Mouse (Mus musculus) liver, postnatal 0 days (tissue): ENCODE data around the gene Padi4. TPM values are rescaled to one million over a fixed set of nuclear protein-coding genes. Genes with fewer than 3 reads are reported as not detected.

Source experiments
- ATAC-seq: fragments of 200-750 bp; cut with Nextera tagmentation; 2 replicates; pipeline ENCODE4 v1.8.0; 2017; ENCODE audit warnings: mild to moderate bottlenecking, moderate library complexity
- DNase-seq: peaks from one replicate; pipeline ENCODE4 v3.0.0-alpha.2; 2016
- H3K27ac ChIP-seq: fragments of 300-500 bp; sonication (generic); 2 replicates; pipeline ENCODE4 v1.5.1; 2014; ENCODE audit warnings: antibody characterized with exemption, moderate library complexity, mild to moderate bottlenecking, low read depth
- H3K27me3 ChIP-seq: fragments of 300-500 bp; sonication (generic); 2 replicates; pipeline ENCODE4 v1.6.1; 2014; ENCODE audit warnings: low read length, control low read depth, mixed read lengths; ENCODE audit not compliant: insufficient read depth
- H3K36me3 ChIP-seq: fragments of 300-500 bp; sonication (generic); replicated peaks from 2 replicates; pipeline ENCODE4 v1.6.1; 2014; ENCODE audit warnings: mild to moderate bottlenecking, control low read depth, low read length, moderate library complexity, mixed read lengths; ENCODE audit not compliant: insufficient read depth
- H3K4me1 ChIP-seq: fragments of 300-500 bp; sonication (generic); 2 replicates; pipeline ENCODE4 v1.6.1; 2014; ENCODE audit warnings: antibody characterized with exemption, mild to moderate bottlenecking, control low read depth; ENCODE audit not compliant: insufficient read depth
- H3K4me2 ChIP-seq: fragments of 300-500 bp; sonication (generic); 2 replicates; pipeline ENCODE4 v1.6.1; 2014; ENCODE audit warnings: low read depth, mild to moderate bottlenecking, low read length, moderate library complexity, mixed read lengths
- H3K4me3 ChIP-seq: fragments of 300-500 bp; sonication (generic); 2 replicates; pipeline ENCODE4 v1.5.1; 2014; ENCODE audit warnings: low read depth, low read length
- H3K9ac ChIP-seq: fragments of 300-500 bp; sonication (generic); replicated peaks from 2 replicates; pipeline ENCODE4 v1.6.1; 2014; ENCODE audit warnings: mild to moderate bottlenecking, moderate library complexity
- H3K9me3 ChIP-seq: fragments of 300-500 bp; sonication (generic); 2 replicates; pipeline ENCODE4 v1.6.1; 2016; ENCODE audit warnings: mild to moderate bottlenecking, control low read depth, low read length, mixed read lengths
- CTCF ChIP-seq: sonication (generic); IDR thresholded peaks from 2 replicates; pipeline ENCODE4 v1.5.1; 2016; ENCODE audit warnings: antibody characterized with exemption, low read depth
- EP300 ChIP-seq: IDR thresholded peaks from 2 replicates; pipeline ENCODE4 v1.6.1; 2016; ENCODE audit warnings: antibody characterized with exemption, low read depth, mild to moderate bottlenecking
- WGBS: fragments of 180-500 bp; shearing (Covaris S2); extraction: QIAGEN DNeasy Blood & Tissue Kit; methylation state at CpG from one replicate; pipeline ENCODE4 v1.1.7; 2014; ENCODE audit not compliant: insufficient replicate concordance; 5-methylcytosine and 5-hydroxymethylcytosine counted together
- microRNA-seq: library from miRNA; unstranded; fragments of <30 nt; microRNA quantifications from one replicate; pipeline ENCODE4, GENCODE M21; 2016
- polyA plus RNA-seq: library from polyadenylated mRNA; unstranded; fragments of >200 nt; fragmentation: Nextera tagmentation; extraction: Ambion mirVana; gene quantifications from 2 replicates; pipeline ENCODE4 v1.2.1, GENCODE M21; 2015

The Padi4 gene
- polyA plus RNA-seq, 1 experiment from 2014 or later, result 4.5 TPM

GRCm38 (mm10) chr4:140701049-140701715 lies 72.9 kb downstream of the Padi4 start:
- Histone ChIP-seq H3K4me1 (peaks cover 36% of the 10 kb centered on the region), H3K9me3 (no peaks in the 10 kb centered on the region), H3K4me3 (peak overlapping the region; percentile 69), H3K36me3 (peaks cover 11% of the 10 kb centered on the region), H3K9ac (peak overlapping the region; percentile 90), H3K4me2 (peak overlapping the region; percentile 91), H3K27me3 (no peaks in the 10 kb centered on the region), H3K27ac (peak overlapping the region; percentile 94)
- DNase-seq (peak; percentile 87), ATAC-seq (peak; percentile 72)
- under 1% methylated on average over 60 of the region's 61 CpGs for WGBS
- TF ChIP-seq EP300, result no peak
- peak; percentile 41 for TF ChIP-seq CTCF

- ATAC-seq (no peak), DNase-seq (no peak)
- 5% methylated on average over 20 of the region's 20 CpGs for WGBS
- H3K4me2 ChIP-seq, result peak within 1 kb of the TSS; percentile 91
- H3K27ac ChIP-seq, result peak within 1 kb of the TSS; percentile 94
- peaks cover 5% of the 10 kb centered on the region for H3K36me3 ChIP-seq
- no peak for TF ChIP-seq EP300
- no peak for TF ChIP-seq CTCF
- peak within 1 kb of the TSS; percentile 69 for H3K4me3 ChIP-seq
- no peaks in the 10 kb centered on the region for H3K27me3 ChIP-seq
- H3K9ac ChIP-seq, result peak within 1 kb of the TSS; percentile 90
- H3K9me3 ChIP-seq, result no peaks in the 10 kb centered on the region
- peaks cover 42% of the 10 kb centered on the region for H3K4me1 ChIP-seq
Observed at GRCm38 (mm10) chr4:140700269-140701018, 73.6 kb downstream of the Padi4 start, which contains the start of gene Rcc2. Gene Rcc2 (plus strand): TSS chr4:140700541.

- Histone ChIP-seq H3K9ac (peak overlapping the region; percentile 90), H3K27ac (peak overlapping the region; percentile 94), H3K9me3 (no peaks in the 10 kb centered on the region), H3K27me3 (no peaks in the 10 kb centered on the region), H3K36me3 (no peaks in the 10 kb centered on the region), H3K4me1 (peaks cover 42% of the 10 kb centered on the region), H3K4me3 (peak overlapping the region; percentile 69), H3K4me2 (peak overlapping the region; percentile 91)
- peak; percentile 63 for ATAC-seq
- 5% methylated on average over 29 of the region's 29 CpGs for WGBS
- TF ChIP-seq EP300 (peak; percentile 54; the same call in 1 of the 2 replicates), CTCF (no peak)
- DNase-seq, result peak; percentile 79
Observed at GRCm38 (mm10) chr4:140699441-140700127, 74.5 kb downstream of the Padi4 start.

Small RNA genes lying within 50 kb of the gene (microRNA-seq; reads per million reads assigned to microRNA genes)
- not detected for gene Gm25951

Other genes starting within 250 kb of the Padi4 start
- gene Arhgef10l, start 108.2 kb downstream of the Padi4 start, polyA plus RNA-seq, result 6.3 and 7.6 TPM in 2 replicates
- 15.1 TPM in 2 replicates for gene Rcc2, start 73.7 kb downstream of the Padi4 start, polyA plus RNA-seq
- not detected in 2 replicates for gene Padi6, start 31.6 kb downstream of the Padi4 start, polyA plus RNA-seq
- gene Padi3, start 36.4 kb upstream of the Padi4 start, polyA plus RNA-seq, result 0.06 and 0.11 TPM in 2 replicates
- 0.02 TPM in 1 of 2 replicates, not detected in the other for gene Padi1, start 71.5 kb upstream of the Padi4 start, polyA plus RNA-seq
- gene Padi2, start 132.1 kb upstream of the Padi4 start, polyA plus RNA-seq, result 1.9 and 2.1 TPM in 2 replicates
- 312 and 329 TPM in 2 replicates for gene Sdhb, start 187.0 kb upstream of the Padi4 start, polyA plus RNA-seq
- 13.2 and 15.8 TPM in 2 replicates for gene Atp13a2, start 212.6 kb upstream of the Padi4 start, polyA plus RNA-seq
- 14.1 and 14.6 TPM in 2 replicates for gene Mfap2, start 236.2 kb upstream of the Padi4 start, polyA plus RNA-seq